25 mouse cellular contexts compared by ENCODE assay signal in the genomic region with DNA sequence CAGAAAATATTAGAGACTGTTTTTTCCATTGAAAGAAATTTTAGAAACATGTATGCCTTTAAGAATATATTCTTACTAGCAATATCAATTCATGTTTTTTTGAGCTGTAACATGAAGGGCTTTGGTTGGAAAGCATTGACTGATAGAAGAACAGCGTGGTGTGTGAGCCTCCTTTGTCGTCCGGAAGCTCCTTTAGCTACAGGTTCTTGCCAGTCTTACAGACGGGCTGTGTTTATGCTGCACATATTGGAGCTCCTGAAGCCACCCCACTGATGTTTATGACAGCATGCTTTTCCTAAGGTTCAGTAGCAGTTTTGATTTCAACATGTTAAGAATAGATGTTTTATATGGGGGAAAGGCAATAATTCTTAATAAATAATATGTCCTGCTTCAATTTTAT.
DNase-seq lines count a peak whose midpoint lies in the region; ATAC-seq and TF ChIP-seq lines count a peak whose summit lies in the region.
"Had no signal": no experiment of that assay in that cellular context is flagged by ENCODE, and none has a peak within 500 bp of the region (broad histone marks: within the 10 kb centered on the region; RNA-seq: fewer than 3 reads in every experiment).

No protein-coding gene starts in this region.

- peak overlapping the region; percentile 43 for H3K4me3 ChIP-seq in heart, adult 2 months
- peak overlapping the region; percentile 40 for H3K4me3 ChIP-seq in heart, embryonic 16.5 days (ENCODE audit: low read length)
- no peak overlapping the region for H3K4me3 ChIP-seq in stomach, postnatal 0 days (ENCODE audit: low read depth, low read length)
- H3K4me3 ChIP-seq: forebrain, embryonic 13.5 days; hindbrain, embryonic 13.5 days; liver, embryonic 15.5 days; neural tube, embryonic 13.5 days had no signal

- peaks cover 7% of the 10 kb centered on the region for H3K4me1 ChIP-seq in heart, adult 2 months (ENCODE audit: control insufficient read depth, insufficient read depth, low read length)
- peaks cover 30% of the 10 kb centered on the region for H3K4me1 ChIP-seq in heart, embryonic 16.5 days (ENCODE audit: control insufficient read depth, insufficient read depth, low read length)
- 0 out of 2 replicates have a peak, but pooled peaks cover 2% of the 10 kb centered on the region for H3K4me1 ChIP-seq in stomach, postnatal 0 days (replicated peaks; ENCODE audit: control insufficient read depth, insufficient read depth)

- 56% methylated on average over 4 of the region's 4 CpGs for WGBS in heart, adult 2 months
- 45% methylated on average over 4 of the region's 4 CpGs for WGBS in heart, embryonic 16.5 days
- WGBS in stomach, postnatal 0 days = 60% methylated on average over 4 of the region's 4 CpGs

- TF ChIP-seq CTCF in heart, adult 2 months (IDR thresholded peaks at IDR 0.05) = no peak
- TF ChIP-seq CTCF in brain, embryonic 14.5 days (IDR thresholded peaks at IDR 0.05; ENCODE audit: borderline replicate concordance, extremely low read depth, insufficient read depth, insufficient read length) = no peak
- no peak for TF ChIP-seq CTCF in stomach, postnatal 0 days (IDR thresholded peaks at IDR 0.05; ENCODE audit: low read depth)

- peak overlapping the region; percentile 53 for H3K9ac ChIP-seq in heart, adult 2 months (ENCODE audit: low read depth, low read length)
- peak overlapping the region; percentile 62 for H3K9ac ChIP-seq in heart, embryonic 16.5 days (ENCODE audit: low read length)
- no peak overlapping the region for H3K9ac ChIP-seq in stomach, postnatal 0 days (ENCODE audit: low read length)
- H3K9ac ChIP-seq: forebrain, embryonic 13.5 days; hindbrain, embryonic 13.5 days; liver, embryonic 15.5 days; lung, embryonic 14.5 days; neural tube, embryonic 13.5 days had no signal

- no peaks in the 10 kb centered on the region for H3K36me3 ChIP-seq in heart, adult 2 months (ENCODE audit: control insufficient read depth, insufficient read depth, low read length)
- H3K36me3 ChIP-seq in heart, embryonic 16.5 days (ENCODE audit: control insufficient read depth, insufficient read depth) = no peaks in the 10 kb centered on the region
- H3K36me3 ChIP-seq in stomach, postnatal 0 days (ENCODE audit: control insufficient read depth, insufficient read depth, low read length) = no peaks in the 10 kb centered on the region
- H3K36me3 ChIP-seq: heart, embryonic 12.5 days; hindbrain, embryonic 13.5 days; liver, embryonic 15.5 days; neural tube, embryonic 13.5 days had no signal

- peak overlapping the region; percentile 55 for H3K4me2 ChIP-seq in heart, embryonic 16.5 days (ENCODE audit: low read depth, low read length)
- no peak overlapping the region for H3K4me2 ChIP-seq in stomach, postnatal 0 days (replicated peaks; ENCODE audit: low read depth)
- H3K4me2 ChIP-seq: forebrain, embryonic 13.5 days; hindbrain, embryonic 13.5 days; liver, embryonic 15.5 days; midbrain, embryonic 11.5 days; neural tube, embryonic 13.5 days had no signal

- H3K79me2 ChIP-seq in heart, adult 2 months (replicated peaks; ENCODE audit: control insufficient read depth, insufficient read depth, low read length) = peaks cover 1% of the 10 kb centered on the region; the same call in 1 of the 2 replicates

- no peak for TF ChIP-seq POLR2A in heart, adult 2 months (IDR thresholded peaks at IDR 0.05; ENCODE audit: insufficient read depth, low read depth, low read length)
- no peak for TF ChIP-seq POLR2A in brain, embryonic 14.5 days (IDR thresholded peaks at IDR 0.05; ENCODE audit: borderline replicate concordance, extremely low read depth, insufficient read depth, insufficient read length, poor library complexity, severe bottlenecking)

- no peak for TF ChIP-seq EP300 in heart, adult 2 months (IDR thresholded peaks at IDR 0.05; ENCODE audit: insufficient read depth, low read depth, low read length)
- TF ChIP-seq EP300 in stomach, postnatal 0 days (optimal IDR thresholded peaks at IDR 0.05) = no peak

- H3K9me3 ChIP-seq in heart, embryonic 16.5 days (replicated peaks; ENCODE audit: control insufficient read depth, low read length) = no peaks in the 10 kb centered on the region
- no peaks in the 10 kb centered on the region for H3K9me3 ChIP-seq in stomach, postnatal 0 days (ENCODE audit: control insufficient read depth, low read length)
- H3K9me3 ChIP-seq: forebrain, embryonic 13.5 days; heart, embryonic 12.5 days; hindbrain, embryonic 13.5 days; liver, embryonic 15.5 days; neural tube, embryonic 13.5 days had no signal

- intact Hi-C loops in heart, adult 2 months (cut with DNase I) = loop anchor here (5.0 kb wide), 2 partner anchors 33 to 107 kb away; partner anchors contain the start of gene Aebp2

- H3K27me3 ChIP-seq in heart, adult 2 months (ENCODE audit: control insufficient read depth, insufficient read depth, low read length) = no peaks in the 10 kb centered on the region
- H3K27me3 ChIP-seq in heart, embryonic 16.5 days (ENCODE audit: control insufficient read depth, insufficient read depth, low read length) = no peaks in the 10 kb centered on the region
- H3K27me3 ChIP-seq in stomach, postnatal 0 days (ENCODE audit: control insufficient read depth, insufficient read depth, low read length) = no peaks in the 10 kb centered on the region
- H3K27me3 ChIP-seq: forebrain, embryonic 13.5 days; heart, embryonic 12.5 days; hindbrain, embryonic 13.5 days; liver, embryonic 15.5 days; neural tube, embryonic 13.5 days had no signal

- H3K27ac ChIP-seq in heart, adult 2 months = peak overlapping the region; percentile 75
- peak overlapping the region; percentile 55; the same call in 1 of the 2 replicates for H3K27ac ChIP-seq in heart, embryonic 16.5 days (ENCODE audit: low read length)
- H3K27ac ChIP-seq in stomach, postnatal 0 days (replicated peaks) = no peak overlapping the region
- H3K27ac ChIP-seq: forebrain, embryonic 13.5 days; liver, embryonic 15.5 days had no signal

- no peak for DNase-seq in heart, adult 2 months
- no peak for DNase-seq in heart, adult 18-20 months
- no peak for DNase-seq in heart, postnatal 4 days
- DNase-seq in 416B (ENCODE audit: low read depth) = peak; percentile 78
- DNase-seq in brain, embryonic 14.5 days (ENCODE audit: low read depth) = peak; percentile 21
- no peak for DNase-seq in stomach, postnatal 0 days (ENCODE audit: low spot score)
- DNase-seq: adrenal gland, postnatal 25 days; B cell, adult 2 months; cerebellum, adult 8-10 months; cerebellum, postnatal 25 days; gastrocnemius, postnatal 36 days; kidney, adult 9 months; kidney, postnatal 10 days; liver; lung, embryonic 14.5 days; lung, postnatal 14 days; right cerebral cortex, postnatal 4 days had no signal

- no peak for ATAC-seq in heart, embryonic 16.5 days (replicated peaks; ENCODE audit: extremely low read depth, insufficient read depth, low FRiP score)
- no peak for ATAC-seq in stomach, postnatal 0 days (ENCODE audit: low FRiP score, low TSS enrichment)
- ATAC-seq: intestine, postnatal 0 days had no signal

Comparison
In these comparisons a context has a peak if more than half of its experiments do, and no peak if none do; other contexts are left out.
1. DNase-seq: peak in 416B (single experiment) and brain, embryonic 14.5 days (single experiment); none in heart, adult 2 months (0 of 2), heart, adult 18-20 months (0 of 2), heart, postnatal 4 days (single experiment) and stomach, postnatal 0 days (single experiment).